Mouse (Mus musculus) kidney, postnatal 14 days (tissue): Measurements from ENCODE around the gene Nefh.

ENCODE experiments used
- DNase-seq: peaks from one replicate; pipeline ENCODE4 v3.0.0; 2022; ENCODE audit warnings: mixed read lengths

Nefh gene

GRCm38 (mm10) chr11:4947813-4948174, at the start of gene Nefh:
Nefh (minus strand) TSS chr11:4948064.
- DNase-seq = no peak

GRCm38 (mm10) chr11:4996621-4997199, 48.8 kb upstream of the Nefh start:
- no peak for DNase-seq

DNA sequence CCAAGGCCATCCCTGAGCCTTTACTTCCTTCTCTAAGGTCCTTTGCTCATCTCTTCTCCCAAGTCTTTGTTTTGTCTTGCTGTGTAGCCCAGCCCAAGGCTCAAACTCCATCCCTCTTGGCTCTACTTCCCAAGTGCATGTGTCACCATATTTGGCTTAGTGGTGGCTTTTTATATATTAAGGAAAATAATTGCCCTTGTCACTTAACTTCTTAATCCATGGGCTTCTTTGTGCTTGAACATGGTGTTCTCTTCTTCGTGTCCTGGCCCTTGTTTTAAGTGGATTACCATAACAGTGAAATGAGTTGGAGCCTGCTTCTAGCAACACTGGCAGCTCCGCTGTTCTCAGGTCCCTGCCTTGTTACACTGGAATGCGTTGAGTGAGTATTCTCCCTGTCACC, 47.8 kb upstream of the Nefh start:
- no peak for DNase-seq

GRCm38 (mm10) chr11:4992471-4992870, 44.6 kb upstream of the Nefh start:
- no peak for DNase-seq

DNA sequence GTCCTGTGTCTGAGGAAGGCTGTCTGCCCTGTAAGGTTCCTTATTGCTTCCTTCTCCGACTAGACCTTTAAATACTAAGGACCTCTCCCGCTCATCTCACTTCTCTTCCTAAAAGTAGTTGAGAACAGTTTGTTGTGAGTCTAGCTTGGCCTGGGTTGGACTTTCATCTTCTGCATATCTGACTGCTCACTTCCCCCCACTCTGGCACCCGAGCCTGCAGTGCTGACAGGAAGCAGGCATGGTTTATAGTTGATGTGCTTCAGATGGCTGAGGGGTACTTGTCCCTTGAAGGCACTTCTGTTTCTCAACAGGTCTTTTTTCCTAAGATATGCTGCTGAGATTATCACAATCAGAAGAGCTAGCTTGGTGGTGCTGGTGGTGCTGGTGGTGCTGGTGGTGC, 41.3 kb upstream of the Nefh start:
- DNase-seq = peak; percentile 41

GRCm38 (mm10) chr11:4987487-4987852, 39.6 kb upstream of the Nefh start:
- no peak for DNase-seq

- DNase-seq = peak; percentile 95
Measured at GRCm38 (mm10) chr11:4986695-4987486, 39.0 kb upstream of the Nefh start, which contains the start of gene Ap1b1. Ap1b1 (plus strand) TSS chr11:4986824.

DNA sequence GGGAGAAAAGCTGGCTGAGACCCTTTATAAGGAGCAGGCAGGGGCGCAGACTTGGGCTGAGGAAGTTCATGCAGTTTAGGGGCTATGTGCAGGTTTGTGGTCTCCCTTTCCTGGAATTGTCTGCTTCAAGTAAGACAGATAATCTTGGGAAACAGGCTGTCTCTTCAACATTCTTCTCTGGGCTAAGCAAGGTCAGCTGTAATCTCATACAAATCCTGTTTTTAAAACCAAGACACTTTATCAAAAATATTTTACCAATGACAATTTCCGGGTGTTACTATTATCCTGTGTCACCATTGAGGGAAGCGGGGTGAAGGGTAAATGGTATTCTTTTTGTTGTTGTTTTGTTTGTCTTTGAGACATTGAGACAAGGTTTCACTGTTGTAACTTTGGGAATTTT, 36.9 kb upstream of the Nefh start:
- DNase-seq = no peak

- peak; percentile 62 for DNase-seq
Measured at GRCm38 (mm10) chr11:4984249-4984648, 36.4 kb upstream of the Nefh start.

GRCm38 (mm10) chr11:4983538-4983937, 35.7 kb upstream of the Nefh start:
- no peak for DNase-seq

- DNase-seq = no peak
Measured at GRCm38 (mm10) chr11:4983010-4983409, 35.1 kb upstream of the Nefh start.

GRCm38 (mm10) chr11:4975623-4976022, 27.8 kb upstream of the Nefh start:
- DNase-seq = peak; percentile 80

DNA sequence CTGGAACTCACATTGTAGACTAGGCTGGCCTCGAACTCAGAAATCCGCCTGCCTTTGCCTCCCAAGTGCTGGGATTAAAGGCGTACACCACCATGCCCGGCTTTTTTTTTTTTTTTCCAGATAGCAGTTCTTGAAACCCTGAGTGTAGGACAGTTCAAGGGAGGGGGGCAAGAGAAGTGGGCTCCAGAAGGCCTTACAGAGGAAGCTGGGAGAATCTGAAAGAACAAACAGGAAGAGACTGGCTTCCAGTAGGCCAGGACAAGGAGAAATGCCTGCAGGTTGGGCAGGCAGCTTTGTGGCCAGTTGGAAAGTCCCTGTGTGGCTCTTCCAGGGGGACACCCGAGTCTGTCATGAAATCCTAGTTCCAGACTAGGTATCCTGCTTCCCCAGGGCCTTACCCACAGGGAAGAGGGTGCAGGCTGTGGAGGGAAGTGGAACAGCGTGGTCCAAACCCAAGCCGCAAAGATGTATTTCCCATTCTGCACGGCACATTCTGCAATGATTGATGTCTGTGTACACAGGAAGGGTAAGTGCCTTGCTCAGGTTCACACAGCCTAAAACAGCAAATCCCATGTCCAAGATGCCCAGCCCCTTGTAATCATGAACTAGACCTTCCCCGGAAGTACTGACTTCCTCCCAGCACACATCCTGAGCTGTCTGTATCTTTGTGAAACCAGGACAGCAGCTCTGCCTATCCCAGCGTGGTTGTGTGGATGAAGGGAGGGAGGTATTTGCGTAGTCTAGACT, 26.7 kb upstream of the Nefh start:
- DNase-seq = peak; percentile 57

- no peak for DNase-seq
Measured at GRCm38 (mm10) chr11:4973871-4974256, 26.0 kb upstream of the Nefh start.

DNA sequence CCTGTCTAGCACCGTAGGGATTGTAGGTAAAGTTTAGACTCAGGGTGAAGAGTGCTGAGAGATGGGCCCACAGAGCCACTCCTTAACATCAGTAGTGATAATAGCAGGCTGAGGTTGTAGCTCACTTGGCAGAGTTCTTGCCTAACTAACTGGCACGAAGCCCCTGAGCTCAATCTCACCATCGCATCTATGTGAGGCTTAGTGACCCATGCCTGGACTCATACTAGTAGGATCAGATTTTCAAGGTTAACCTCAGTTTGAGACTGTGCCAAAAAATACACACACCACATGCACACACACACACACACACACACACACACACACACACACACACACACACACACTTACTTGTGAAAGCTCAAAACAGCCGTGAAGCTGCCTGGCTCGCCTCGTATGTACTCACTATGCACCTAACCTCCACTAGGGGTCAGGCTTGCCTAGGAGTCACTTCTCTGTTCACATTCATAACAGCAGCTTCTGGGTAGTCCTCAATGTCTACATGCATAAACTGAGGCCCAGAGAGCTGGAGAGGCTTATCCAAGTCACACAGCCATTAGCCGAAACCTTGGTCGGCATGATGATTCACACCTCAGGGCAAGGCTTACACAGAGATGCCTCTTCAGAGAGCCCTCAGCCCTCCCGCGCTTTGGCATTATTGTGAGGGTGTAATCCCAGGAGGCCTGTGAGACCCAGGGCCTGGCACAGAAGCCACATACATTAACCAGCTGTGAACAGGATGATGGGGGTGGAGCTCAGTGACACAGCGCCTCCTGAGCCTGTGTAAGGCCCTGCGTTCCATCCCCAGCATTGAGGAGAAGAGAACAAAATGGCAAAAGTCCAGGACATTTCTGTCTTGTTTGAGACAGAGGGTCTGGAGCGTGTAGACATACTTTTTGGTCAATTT, 25.4 kb upstream of the Nefh start:
- peak; percentile 71 for DNase-seq

DNA sequence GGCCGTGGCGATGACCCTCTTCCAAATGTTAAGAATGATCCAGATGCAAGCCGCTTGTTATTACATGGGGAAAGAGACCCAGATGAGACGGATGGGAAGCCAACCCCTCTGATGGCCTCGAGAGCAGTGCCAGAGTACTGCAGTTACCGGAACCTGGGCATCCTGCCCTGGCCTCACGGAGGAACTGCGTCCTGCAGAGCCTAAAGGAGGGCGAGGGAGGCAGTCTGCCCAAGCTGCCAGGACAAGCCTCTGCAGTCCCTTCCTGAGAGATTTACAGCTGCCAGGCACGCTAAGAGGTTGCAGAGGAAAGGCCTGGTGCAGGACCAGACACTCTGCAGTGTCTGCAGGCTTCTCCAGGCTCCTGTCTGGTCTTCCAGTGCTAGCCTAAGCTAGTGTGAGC, 20.5 kb upstream of the Nefh start:
- DNase-seq = peak; percentile 49

DNA sequence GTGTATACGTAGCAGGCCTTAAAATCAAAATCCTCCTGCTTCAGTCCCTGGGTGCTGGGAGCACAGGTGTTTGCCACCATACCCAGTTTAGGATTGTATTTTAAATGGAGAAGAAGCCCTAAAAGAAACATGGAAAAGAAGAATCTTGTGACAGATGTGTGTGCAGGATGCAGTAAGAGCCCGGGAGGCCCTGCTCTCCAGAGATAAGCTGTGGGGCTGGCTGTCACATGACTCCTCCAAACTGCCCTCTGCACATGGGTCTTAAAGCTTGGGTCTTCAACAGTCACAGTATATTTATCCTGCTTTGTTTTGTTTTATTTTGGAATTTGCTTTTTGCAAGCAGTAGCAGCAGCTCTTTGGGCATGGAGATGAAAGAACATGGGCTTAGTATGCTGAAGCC, 19.7 kb upstream of the Nefh start:
- DNase-seq = no peak

GRCm38 (mm10) chr11:4966888-4967287, 19.0 kb upstream of the Nefh start:
- DNase-seq = no peak

- no peak for DNase-seq
Measured at GRCm38 (mm10) chr11:4966325-4966724, 18.5 kb upstream of the Nefh start.

DNA sequence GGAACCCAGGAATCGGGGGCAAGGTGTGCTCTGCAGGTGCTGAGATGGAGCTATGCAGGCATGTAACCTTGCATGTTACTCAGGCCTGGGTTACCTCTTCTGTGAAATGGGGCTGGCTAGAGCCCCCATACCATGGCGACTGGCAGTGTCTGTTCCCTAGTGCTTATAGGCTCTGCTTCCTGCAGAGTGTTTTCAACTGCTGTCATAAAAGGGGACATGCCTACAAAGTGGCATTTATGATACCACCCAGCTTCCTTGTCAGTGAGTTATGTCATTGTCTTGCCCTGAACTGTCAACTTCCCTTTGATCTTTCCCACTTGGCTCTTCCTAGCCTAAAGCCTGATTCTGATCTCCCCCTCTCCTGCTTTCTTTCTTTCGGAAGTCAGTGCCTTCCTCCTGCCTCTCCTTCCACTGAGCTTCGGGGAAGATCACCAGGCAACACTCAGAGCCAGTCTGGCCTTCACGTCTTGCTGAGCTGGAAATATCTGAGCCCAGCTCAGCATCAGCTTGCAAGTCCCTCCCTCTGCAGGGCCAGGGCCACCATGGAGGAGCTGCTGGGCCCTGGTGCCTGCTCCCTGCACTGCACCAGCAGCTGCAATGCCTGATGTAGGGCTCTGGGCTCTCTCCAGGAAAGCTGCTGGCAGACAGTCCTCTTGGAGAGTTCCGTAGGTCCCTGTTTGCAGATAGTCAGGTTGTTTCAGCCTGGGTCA, 15.4 kb upstream of the Nefh start:
- DNase-seq = no peak

- peak; percentile 39 for DNase-seq
Measured at GRCm38 (mm10) chr11:4953918-4954317, 6.1 kb upstream of the Nefh start.

- no peak for DNase-seq
Measured at GRCm38 (mm10) chr11:4953401-4953800, 5.5 kb upstream of the Nefh start.
